Mouse (Mus musculus): Measurements from ENCODE around the gene Htra2.

The Htra2 gene

DNA sequence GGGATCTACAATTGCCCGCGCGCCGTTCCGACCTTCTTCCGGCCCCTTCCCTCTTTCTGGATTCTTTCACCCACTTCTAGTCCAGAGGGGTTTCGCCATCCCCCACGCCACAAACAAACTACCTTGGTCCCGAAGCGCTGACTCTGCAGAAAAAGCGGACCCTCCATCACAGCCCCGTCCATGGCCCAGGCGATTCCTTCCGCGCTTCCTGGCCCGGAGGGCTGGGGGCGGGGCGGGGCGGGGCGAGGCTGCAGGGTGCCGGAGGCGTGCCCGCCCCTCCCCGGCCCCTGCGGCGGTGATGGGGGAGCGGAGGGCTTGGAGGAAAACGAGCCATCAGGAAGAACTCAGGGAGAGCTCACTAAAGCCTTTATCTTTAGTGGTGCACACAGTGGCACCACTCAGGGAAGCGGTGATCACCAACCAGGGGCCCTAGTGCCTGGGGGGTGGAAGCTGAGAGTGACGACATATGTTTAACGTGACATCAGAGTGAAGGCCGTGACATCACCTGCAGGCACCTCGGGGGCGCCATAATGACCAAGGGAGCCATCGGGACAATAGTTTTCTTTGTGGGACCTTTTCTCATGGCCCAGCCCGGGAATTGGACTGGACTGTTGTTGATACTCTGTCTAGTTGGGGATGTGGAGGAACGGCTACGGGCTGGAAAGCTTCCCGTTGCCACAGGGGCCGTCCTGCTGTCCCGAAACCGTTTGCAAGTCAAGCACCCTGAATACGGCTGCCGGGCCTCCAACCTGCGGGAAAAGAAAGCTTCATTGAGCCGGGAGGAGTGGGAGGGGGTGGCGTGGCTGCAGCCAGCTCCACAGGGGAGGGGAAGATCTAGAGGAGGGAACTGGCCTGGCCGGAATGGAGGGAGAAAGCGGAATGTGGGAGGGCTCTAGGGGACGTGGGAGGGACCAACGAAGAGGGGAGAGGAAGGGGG is 21.6 kb downstream of the Htra2 start, which contains the start of the genes Dok1 and Loxl3:
Gene Dok1 (minus strand): TSS at position 223 of the 937 bp plus-strand sequence.
Gene Loxl3 (plus strand): TSS at position 925 of the 937 bp plus-strand sequence.
- DNase-seq (ENCODE audit: low spot score in 2 of 2), result peak in 1 of 2 experiments; percentile 26

DNA sequence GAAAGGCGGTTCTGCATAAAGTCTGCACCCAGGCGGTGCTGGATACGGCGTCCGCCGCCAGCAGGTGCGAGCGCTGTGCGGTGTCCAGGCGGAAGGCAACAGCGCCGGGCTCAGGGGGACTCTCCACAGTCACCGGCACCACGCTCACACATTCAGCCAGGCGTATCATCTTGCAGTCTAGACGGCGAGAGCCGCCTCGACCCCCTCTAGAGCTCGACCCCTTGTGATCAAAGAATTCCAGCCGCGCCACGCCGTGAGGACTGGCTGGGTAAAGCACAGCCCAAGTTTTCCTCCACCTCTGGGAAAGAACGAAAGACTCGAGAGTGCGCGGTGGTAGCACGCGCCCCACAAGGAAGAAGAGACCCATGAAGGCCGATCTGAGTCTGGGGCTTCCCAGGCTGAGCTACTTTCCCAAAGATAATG is 22.3 kb downstream of the Htra2 start:
- DNase-seq (ENCODE audit: low spot score in 2 of 2), result no peak

DNA sequence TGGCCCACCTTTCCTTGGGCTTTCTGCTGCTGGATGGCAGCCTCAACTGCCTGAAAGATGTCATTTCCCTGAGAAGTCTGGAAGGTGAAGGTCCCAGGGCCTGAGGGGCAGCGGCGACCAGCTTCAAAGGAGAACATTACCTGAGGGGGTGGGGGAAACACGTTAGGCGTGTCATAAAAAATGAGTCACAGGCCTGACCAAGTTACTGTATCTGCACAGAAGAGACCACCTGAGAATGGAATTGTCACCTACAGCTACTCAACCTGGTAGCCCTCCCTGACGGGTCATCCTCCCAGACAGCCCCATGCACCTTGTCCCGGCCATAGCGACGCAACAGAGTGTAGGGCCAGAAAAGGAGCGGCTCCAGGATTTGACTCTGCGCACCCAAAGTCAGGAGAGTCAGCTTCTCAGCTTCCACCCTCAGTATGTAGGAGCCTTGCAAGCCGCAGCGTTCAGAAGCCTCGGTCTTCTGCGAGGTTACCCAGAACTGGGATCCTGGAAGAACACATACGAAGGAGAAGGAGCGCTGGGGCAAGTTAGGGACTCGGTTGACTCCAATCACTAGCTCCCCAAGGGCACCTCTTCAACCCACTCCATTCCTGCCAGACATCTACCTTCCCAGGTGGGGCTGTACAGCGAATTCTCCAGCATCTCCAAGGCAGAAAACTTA is 23.0 kb downstream of the Htra2 start:
- no peak for DNase-seq (ENCODE audit: low spot score in 2 of 2)

DNA sequence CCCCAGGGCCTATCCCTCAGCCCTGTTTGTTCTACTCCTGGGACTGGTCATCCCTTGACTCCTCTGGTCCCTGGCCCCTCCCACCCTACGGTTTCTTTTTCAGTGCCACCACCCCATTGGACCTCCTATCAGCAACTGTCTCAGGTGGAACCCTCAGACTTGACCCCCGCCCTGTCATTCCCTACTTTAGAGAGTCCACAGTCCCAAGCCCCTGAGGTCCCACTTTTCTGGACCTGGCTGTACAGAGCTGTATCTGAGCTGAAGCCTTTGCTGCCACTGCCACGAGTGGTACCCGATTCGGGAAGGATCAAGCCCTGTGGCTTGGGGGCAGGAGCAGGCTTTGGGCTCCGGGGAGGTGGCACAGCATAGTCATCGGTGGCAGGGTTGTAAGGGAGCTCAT is 24.0 kb downstream of the Htra2 start:
- DNase-seq (ENCODE audit: low spot score in 2 of 2), result no peak

DNA sequence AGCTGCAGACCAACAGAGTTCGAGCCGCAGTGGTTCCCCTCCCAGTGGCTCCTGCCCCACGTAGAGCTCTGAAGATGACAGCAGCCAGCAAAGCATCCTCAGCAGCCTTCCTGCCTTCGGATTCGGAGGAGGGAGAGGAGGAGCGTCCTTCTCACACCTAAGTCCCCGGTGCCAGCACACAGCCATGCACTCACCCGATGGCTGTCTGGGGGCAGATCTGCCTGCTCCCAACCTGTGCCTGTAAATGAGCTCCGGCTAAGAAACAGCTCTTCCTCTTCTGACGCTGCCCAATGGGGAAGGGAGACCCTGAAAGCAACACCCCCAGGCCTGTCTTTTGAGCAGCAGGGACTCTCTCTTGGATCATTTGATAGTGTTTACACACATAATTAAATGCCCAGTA is 25.3 kb downstream of the Htra2 start:
- no peak for DNase-seq (ENCODE audit: low spot score in 2 of 2)

DNA sequence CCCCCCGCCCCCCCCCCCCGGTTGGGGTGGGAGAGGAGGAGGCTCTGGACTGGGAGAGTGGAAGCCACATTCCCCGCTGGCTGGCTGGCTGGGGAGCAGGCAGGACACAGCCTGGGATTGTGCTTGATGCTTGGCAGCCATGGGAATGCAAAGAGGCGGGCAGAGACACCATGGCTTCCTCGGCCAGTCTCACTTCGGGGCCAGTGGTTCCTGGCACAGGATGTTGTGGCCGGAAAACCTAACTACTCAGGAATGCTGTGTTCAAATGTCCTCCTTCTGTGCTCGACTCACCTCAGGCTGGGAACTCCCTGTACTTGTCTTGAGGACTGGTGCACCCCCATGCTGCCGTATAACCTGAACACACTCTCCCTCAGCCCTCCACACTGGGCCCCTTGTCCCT is 27.4 kb downstream of the Htra2 start:
- DNase-seq (ENCODE audit: low spot score in 2 of 2), result no peak

DNA sequence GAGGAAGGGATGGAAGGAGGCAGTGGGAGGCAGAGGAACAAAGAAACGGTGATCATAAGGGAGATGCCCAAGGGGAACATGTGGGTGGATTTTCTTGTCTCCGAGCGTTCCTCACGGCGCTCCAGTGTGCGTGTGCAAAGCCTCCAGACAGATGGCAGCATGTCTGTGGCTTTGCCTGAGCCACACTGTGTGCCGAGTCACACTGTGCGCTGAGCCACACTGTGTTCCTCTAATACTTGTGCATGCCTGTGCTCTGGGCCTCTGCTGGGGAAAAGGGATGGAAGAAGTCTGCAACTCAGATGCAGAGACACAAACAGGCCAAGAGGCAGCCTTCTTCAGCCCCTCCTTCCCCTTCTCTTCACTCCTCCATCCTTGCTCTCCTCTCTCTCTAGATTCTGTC is 27.8 kb downstream of the Htra2 start:
- DNase-seq (ENCODE audit: low spot score in 2 of 2), result no peak

DNA sequence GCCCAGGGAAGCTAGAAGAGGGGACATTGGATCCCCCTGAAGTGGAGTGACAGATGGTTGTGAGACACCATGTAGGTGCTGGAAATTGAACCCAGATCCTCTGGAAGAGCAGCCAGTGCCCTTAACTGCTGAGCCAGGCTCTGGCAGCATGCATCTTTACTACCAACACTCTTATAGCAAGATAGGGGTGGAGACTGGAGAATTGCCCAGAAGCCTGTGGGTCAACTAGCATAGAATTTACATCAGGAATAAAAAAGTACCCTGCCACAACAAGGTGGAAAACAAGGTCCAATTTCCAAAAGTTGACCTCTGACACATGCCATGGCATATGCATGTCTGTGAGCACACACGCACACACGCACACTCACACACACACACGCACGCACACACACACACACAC is 29.9 kb downstream of the Htra2 start:
- no peak for DNase-seq (ENCODE audit: low spot score in 2 of 2)

DNA sequence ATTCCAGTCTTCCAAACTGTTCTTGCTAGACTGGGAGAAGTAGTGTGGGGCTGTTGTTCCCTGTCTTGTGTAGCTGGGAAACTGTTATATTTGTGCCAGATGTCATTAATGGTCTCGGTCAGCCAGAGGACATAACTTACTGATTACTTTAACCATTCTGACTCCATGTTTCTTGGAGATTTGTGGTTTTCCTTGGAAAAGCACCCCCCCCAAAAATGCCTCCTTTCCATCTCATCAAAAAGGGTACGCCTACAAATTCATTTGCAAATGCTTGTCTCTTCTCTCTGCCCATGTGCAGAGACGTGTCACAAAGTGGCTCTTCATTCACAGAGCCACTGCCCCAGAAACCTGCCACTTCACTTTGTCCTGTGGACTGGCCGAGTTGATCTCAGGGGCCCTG is 30.7 kb downstream of the Htra2 start:
- no peak for DNase-seq (ENCODE audit: low spot score in 2 of 2)

DNA sequence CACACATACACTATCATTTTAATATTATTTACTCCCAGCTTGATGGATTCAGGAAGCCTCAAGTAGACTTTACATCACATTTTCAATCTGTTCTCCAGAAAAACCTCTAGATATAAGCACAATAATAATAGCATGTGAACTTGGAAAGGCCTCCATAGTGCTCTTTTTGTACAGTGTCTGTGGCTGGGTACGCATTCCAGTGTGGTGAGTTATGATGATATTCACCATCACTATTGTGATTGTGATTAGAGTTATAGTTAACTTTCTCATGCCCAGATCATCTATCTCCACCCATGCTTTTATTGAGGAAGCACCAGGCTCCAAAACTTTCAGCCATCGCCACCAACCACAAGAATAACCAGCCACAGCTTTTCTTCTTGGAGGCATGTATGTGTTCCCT is 31.3 kb downstream of the Htra2 start:
- DNase-seq (ENCODE audit: low spot score in 2 of 2), result no peak

DNA sequence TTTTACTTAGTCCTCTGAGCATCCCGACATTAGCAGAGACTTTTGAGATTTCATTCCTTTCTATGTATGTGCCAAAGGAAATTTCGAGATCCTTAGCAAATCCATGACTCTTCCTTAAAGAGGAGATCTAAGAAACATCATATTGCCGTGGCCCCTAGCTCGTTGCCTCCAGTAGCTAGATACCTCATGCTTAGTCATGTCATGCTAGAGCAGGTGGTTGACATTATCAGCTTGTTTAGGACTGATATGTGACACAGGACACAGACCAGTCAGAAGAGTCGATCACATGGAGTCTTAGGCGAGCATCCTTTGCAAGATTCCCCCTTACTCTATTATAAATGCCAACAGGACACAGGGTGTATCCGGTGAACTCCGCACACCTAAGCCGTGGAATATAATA is 32.1 kb downstream of the Htra2 start:
- no peak for DNase-seq (ENCODE audit: low spot score in 2 of 2)

DNA sequence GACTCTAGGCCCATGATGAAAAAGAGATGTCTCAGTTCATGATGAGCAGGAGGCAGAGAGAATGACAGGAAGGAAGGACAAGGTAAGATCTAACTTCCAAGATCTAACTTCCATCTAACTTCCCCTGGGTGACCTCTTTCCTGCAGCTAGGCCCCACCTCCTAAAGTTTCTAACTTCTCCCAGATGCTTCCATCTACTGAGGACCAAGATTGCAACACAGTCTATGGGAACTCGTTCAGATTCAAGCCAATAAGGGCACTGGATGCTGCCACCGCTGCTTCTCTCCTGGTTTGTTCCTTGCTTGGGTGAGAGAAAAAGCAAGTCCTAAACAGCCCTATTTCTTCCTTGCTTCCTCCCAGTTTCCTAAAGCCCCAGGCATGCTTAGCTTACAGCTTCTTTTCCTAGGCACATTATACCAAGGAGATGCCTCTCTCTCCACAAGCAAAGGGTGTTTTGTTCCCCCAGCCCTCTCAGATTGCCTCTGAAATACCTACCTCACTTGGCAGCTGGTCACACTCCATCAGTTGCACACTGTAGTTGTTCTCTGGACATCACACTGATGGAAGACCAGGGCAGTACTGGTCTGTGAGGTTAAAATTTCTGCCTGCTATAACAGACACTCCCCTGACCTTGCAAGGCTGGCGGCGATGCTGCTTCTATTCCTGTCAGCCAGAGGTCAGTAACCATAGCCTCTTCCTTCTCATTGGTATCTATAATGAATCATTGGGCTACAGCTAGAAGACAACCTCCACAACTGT is 34.1 kb downstream of the Htra2 start:
- DNase-seq (ENCODE audit: low spot score in 2 of 2), result no peak

DNA sequence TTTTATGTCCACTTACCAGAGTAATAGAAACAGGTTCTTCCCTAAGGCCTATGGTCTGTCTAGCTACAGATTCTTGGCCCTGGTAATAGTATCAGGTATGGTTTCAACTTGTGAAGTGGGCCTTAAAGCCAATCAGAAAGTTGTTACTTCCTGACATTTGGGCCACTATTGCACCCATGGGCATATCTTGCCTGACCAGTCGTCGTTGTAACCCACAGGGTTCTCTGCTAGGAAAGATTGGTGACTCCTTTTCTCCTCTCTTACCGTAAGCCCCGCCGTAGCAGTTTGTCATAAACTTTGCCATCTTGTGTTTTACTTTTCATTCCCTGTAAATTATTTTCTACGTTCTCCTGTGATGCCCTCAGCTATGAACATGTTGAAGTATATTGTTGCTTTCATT is 35.0 kb downstream of the Htra2 start:
- no peak for DNase-seq (ENCODE audit: low spot score in 2 of 2)

DNA sequence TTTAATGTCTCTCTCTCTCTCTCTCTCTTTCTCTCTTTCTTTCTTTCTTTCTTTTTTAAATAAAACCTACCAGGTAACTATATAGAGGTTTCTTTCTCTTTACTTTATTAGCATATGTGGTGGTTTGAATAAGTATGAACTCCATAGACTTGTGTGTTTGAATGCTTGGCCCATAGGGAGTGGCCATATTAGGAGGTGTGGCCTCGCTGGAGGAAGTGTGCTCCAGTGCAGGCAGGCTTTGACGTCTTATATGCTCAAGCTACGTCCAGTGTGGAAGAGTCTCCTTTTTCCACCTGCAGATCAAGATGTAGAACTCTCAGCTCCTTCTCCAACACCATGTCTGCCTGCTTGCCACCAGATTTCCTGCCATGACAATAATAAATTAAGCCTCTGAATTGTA is 36.0 kb downstream of the Htra2 start:
- DNase-seq (ENCODE audit: low spot score in 2 of 2), result no peak

DNA sequence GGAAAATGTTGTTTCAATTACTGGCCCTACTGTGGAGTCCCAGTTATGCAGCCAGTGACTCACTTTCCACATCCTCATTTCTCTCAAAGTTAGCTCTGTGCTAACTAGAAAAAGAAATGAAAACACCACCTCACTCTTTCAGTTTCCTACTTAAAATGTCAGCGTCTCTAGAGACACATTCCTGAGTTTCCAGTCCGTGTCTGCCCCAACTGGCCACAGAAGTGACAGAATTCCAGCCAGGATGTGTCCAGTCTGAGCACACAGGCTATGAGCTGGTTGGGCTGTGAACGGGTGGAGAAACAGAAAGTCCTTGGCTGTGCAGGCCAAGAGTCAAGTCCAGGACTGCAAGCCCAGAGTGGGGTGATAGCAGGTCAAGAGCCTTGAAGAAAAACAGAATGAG is 37.9 kb downstream of the Htra2 start:
- no peak for DNase-seq (ENCODE audit: low spot score in 2 of 2)

DNA sequence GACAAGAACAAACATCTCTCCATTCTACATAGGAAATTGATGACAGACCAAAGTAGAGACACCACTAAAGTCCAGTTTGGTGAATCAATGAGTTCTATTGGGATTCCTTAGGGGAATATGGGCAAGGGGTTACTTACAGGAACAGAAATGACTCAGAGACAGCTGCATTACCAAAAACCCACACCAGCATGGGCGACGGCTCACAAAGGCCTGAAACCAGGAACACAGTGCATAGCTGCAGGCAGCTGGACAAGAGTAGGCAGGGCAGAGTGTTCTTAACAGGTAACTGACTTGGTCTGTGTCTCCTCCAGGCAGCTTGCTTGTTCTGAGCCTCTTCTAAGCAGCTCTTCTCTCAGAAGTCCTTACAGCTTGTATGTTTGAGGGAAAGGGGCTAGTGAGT is 39.3 kb downstream of the Htra2 start:
- no peak for DNase-seq (ENCODE audit: low spot score in 2 of 2)

DNA sequence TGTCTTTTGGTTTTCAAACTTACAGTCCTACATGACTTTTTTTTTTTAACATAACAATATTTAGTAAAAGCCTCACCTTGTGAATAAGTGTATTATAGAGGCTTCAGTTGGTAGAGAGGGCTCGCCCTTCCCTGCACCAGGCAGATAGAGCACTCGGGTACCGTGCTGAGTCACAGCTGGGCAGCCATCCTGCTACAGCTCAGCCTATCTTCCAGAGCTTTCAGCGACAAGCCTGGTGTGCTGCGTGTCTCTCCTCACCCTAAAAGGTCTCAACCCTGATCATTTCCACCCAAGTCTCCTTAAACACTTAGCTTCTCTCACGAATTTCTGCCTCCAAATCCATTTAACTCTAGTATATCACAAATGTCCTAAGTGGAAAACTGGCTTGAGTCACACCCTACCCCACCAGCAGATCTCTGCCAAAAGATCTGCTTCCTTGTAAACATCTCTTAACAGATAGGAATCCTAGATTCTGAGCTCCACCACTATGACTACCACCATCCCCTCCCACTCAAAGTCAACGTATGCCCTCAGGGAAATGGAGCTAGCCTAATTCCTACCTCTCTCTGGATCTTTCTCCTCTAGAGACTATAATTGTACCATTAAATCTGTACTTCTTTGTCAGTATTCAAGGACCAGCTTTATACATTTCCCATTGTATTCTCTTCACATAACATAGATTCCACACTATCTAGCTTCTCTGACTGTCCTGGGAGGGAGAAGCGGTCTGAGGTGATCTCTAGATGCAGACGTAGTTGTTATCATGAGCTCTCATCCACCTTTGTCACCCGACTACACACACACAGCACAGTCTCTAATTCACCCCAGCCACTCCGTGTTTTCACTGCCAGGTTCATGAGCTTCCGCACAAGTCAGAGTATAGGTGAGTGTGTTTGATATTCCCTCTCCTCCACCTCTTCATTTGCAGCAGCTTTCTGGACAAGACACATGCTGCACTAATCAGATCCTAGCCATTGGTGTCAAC is 40.3 kb downstream of the Htra2 start:
- no peak for DNase-seq (ENCODE audit: low spot score in 2 of 2)

DNA sequence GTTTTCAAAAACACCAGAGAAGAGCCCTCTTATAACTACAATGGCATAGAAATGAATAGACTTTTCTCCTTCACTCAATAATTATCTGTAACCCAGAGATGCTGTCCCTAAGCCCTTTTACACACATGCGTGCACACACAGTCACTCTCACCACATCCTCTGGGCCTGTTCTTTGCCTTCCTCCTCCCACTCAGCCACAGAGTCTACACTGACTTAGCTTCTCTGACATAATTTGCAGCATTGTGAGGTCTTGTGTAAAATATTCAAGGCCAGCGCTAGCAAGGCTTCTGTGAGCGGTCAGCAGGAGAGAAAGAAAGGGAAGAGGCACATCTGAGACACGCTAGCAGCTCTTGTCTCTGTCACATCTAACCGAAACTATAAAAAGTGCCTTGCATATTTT is 41.6 kb downstream of the Htra2 start:
- no peak for DNase-seq (ENCODE audit: low spot score in 2 of 2)

DNA sequence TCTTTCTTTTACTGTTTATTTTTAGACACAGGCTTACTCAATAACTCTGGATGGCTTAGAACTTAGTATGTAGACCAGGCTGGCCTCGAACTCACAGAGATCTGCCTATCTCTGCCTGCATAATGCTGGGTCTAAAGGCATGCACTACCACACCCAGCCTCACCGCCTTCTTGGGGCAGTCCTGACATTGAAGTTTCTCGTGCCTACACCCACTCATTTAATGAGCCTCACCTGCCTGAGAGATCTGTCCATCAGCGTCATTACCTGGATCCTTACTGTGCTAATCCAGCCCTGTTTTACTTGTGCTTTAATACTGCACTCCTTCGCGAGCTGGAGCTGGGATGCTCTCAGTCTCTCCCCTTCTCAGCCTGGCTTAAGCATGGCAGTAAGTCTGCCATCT is 43.3 kb downstream of the Htra2 start:
- DNase-seq (ENCODE audit: low spot score in 2 of 2), result no peak

DNA sequence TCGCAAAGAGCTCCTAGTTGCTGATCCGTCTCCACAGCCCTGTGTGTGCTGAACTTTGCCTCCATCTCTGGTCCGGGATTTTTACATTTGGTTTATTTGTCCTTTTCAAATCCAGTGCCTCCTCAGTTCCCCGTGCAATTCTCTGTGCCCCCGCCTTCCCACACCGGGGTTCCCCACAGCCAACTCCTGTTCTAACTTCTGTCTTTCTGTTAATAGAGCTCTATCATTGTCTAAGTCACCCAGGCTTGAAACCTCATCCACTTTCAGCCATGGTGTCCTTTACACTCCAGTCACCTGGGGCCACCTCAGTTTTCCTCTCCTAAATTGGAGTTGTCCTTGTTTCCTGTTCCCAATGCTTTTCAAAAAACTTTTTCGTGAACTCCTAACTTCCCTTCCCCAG is 43.8 kb downstream of the Htra2 start:
- no peak for DNase-seq (ENCODE audit: low spot score in 2 of 2)

DNA sequence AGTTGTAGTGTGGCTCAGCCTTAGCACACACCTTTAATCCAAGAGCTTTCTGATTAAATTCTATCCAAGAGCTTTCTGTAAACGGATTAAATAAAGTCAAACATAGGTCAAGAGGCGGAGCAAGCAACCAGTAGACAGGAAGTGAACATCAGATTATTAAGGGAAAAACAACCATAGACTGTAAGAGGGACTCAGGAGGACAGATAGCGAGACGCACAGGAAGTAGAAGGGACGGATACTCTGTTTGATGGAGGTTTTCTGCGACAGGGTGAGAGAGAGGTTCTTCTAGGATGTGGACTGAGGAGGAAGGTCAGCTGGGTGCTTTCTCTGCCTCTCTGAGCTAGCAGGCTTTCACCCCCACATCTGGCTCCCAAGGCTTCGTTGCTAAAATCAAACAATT is 45.1 kb downstream of the Htra2 start:
- no peak for DNase-seq (ENCODE audit: low spot score in 2 of 2)

Data from cerebellum, postnatal 4 days (tissue).